Mouse (Mus musculus): ENCODE measurements around the gene Ywhag. TPM values are rescaled to one million over a fixed set of nuclear protein-coding genes. Genes with fewer than 3 reads are reported as not detected.

Gene Ywhag
- total RNA-seq, 1 experiment from 2014 or later, result 482 TPM

DNA sequence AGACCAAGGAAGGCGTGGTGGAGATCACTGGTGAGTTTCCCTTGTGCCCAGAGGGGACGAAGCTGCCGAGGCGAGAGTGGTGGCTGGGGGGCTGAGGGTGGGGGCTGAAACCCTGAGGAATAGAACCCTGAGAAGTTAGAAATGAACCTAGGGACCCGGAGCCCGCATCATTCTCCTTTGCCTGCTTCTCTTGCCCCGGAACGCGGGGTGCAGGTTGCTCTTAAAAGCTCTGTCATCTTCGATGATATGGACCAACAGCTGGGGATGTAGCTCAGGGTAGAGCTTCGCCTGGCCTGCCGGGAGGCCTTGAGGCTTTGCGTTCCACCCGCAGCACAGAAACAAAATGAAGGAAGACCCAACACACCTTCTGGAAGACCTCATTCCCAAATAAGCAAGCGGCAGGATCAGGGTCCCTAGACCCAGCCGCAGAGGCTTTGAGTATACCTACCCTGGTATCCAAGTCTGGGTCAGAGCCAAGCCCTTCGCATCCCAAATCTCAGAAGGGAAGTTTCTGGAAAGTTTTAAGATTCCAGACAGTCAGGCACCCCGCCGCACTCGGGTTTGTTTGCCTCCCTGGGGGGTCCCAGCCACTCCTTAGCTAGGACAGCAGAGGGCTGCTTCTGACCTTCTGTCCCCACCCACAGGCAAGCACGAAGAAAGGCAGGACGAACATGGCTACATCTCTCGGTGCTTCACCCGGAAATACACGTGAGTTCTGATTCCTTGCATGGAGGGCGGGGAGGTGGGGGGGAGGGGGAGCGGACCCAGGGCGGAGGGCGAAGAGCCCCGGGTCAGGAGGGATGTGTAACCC, 45.8 kb downstream of the Ywhag start:
- no peak for DNase-seq

DNA sequence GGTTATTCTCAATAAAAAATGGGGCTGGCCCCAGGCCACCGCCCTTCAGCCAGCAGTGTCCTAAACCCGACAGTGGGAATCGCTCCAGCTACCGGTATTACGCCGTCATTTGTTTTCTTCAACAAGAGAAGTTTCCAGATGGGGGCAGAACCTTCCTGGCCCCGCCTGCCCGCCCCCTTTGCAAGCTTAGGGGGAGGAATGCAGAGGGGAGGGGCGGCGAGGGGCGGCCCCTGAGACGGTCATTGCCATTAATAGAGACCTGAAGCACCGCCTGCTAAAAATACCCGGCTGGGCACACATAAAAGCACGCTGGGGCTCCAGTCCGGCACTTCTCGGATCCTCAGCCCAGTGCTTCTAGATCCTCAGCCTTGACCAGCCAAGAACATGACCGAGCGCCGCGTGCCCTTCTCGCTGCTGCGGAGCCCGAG, 46.7 kb downstream of the Ywhag start, which contains the start of gene Hspb1:
Gene Hspb1 (plus strand): TSS at position 245 of the 428 bp plus-strand sequence.
- peak; percentile 88 for DNase-seq

DNA sequence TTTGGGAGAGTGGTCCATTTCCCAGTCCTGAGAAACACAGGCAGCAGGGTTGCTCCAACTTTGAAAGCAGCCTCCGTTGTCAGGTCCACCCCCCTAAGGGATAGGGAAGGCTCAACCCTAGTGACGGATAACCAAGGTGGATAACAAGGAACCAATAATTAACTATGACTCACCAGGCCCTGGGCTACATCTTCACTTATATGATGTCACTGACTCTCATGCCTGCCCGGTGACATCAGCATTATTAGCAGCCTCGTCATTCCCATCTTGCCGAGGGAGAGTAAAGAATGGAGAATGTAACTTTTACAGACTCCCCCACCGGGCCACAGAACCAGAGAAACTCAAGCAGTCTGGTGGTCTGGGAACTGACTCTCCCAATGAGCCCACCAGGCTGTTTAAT, 49.8 kb downstream of the Ywhag start:
- no peak for DNase-seq

DNA sequence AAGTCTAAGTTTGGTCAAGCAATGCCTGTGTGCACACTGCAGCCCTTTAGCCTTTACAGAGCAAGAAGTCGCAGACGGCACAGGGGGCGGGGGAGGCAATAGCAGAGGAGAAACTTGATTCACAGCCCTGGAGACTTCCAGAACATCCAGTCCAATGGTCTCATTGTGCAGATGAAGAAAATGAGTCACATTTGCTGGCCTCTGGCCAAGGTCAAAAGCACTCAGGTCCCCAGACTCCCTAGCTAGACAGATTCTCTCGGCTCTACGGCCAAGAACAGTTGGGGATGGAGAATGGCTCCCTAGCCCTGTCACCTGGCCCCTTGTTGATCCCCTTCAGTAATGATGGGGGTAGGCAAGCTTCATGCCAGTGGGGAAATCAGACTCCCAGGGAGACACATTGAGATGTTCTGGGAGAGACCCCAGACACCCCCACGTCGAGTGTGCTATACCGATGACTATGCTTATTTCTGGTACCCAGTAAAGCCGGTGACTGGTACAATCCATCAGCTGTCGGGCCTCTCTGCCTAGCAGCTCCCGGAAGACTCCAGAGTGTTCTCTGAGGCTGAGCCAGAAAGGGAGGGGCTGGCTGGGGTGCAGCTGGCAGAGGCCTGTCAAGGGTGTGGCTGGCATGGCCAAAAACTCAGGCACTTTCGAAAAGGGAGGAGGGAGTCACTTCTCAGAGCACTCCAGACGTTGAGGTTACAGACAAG, 54.8 kb downstream of the Ywhag start:
- peak; percentile 93 for DNase-seq

DNA sequence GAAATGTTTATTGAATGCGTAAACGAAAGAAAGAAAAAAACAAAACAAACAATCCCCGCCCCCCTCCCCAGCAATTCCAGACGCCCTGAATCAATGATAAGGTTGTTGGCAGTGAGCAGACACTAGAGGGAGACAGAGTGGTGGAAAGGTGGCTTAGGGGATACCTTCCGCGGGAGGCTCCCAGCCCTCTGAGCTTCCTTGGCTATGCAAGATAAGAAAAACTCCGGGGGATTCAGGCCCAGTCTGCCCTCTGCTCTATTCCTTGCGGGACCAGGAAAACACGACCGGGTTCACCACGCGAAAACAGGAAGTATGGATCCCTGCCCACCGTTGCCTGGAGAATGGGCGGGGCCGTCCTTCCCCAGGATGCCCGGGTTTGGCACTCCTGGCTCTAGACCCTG, 56.6 kb downstream of the Ywhag start:
- DNase-seq, result peak; percentile 71

- DNase-seq, result peak; percentile 72
Measured at GRCm38 (mm10) chr5:135877180-135877579, 57.2 kb downstream of the Ywhag start.

DNA sequence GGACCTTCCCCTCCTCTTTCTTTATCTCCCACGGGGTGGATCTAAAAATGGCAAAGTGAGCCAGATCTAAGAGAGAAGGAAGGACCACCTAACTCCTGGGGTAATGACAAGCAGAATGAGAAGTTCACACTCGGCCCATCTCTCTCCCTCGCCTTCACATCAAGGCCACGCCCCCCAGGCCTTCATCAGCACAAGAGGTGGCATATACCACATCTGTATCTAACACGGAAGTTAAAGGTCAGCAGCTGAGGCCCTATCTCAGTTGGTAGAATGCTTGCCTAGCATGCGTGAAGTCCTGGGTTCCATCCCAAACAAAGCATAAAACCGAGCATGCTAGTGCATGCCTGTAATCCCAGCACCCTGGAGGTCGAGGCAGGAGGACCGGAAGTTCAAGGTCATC, 60.7 kb downstream of the Ywhag start:
- DNase-seq, result no peak

- DNase-seq, result no peak
Measured at GRCm38 (mm10) chr5:135872996-135873395, 61.4 kb downstream of the Ywhag start.

GRCm38 (mm10) chr5:135870505-135870904, 63.9 kb downstream of the Ywhag start:
- no peak for DNase-seq

GRCm38 (mm10) chr5:135869661-135870423, 64.6 kb downstream of the Ywhag start:
- DNase-seq, result no peak

GRCm38 (mm10) chr5:135868653-135869052, 65.8 kb downstream of the Ywhag start:
- DNase-seq, result no peak

DNA sequence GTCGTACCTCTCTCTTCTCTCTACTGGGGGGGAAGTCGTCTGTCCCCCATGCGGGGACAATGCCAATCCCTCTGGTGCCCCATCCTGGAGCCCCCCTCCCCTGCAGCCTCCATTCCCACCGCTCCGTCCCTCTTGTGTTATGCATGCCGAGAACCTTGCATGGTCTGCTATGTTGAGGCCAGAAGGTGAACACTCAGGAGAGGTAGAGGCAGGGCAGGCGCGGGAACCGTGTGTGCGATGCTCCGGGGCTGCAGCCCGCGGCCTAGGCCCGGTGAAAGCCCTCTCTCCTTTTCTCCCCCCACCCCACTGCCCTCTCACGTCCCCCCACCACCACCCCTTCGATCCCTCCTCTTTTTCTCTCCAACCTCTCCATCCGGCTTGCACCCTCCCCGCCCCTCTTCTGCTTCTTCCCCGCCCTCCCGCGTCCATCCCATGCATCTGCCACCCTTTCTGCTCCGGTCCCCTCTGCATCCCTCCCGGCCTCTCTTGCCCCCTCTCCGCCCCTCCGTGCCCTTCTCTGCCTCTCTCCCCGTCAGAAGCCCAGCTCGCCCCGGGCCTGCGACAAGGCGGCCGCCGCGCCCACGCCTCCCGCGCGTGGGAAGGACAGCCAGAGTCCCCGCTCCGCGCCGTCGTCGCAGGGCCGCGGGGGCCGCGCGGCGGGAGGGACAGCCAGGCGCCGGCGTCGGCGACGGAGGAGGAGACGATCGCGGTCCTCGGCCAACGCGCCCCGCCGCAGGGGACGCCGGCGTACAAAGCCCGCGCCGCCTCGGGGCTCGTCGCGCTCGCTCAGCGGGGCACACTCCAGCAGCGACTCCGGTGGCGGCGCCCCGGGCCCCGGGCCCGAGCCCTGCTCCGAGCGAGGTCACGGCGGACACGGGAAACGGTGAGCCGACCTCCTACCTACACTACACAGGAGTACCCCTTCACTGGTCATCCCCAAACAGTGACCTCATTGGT, 66.5 kb downstream of the Ywhag start:
- DNase-seq, result peak; percentile 52

- DNase-seq, result no peak
Measured at GRCm38 (mm10) chr5:135866662-135867061, 67.8 kb downstream of the Ywhag start.

Other genes with a start within 250 kb of the Ywhag start
- gene Tmem120a, start 190.2 kb downstream of the Ywhag start, total RNA-seq (2021), result 26.8 and 45.4 TPM in 2 replicates
- gene Styxl1, start 156.2 kb downstream of the Ywhag start, total RNA-seq (2021), result 0.30 and 0.37 TPM in 2 replicates
- 957 and 984 TPM in 2 replicates for gene Mdh2, start 156.1 kb downstream of the Ywhag start, total RNA-seq (2021)
- 2.7 and 4.3 TPM in 2 replicates for gene Srrm3, start 127.7 kb downstream of the Ywhag start, total RNA-seq (2021)
- gene Hspb1, start 46.7 kb downstream of the Ywhag start, total RNA-seq (2021), result 64.7 and 97.7 TPM in 2 replicates
- gene Ssc4d, start 39.9 kb upstream of the Ywhag start, total RNA-seq (2021), result 2.1 and 3.1 TPM in 2 replicates
- not detected in 2 replicates for gene Zp3, start 45.5 kb upstream of the Ywhag start, total RNA-seq (2021)
- 15.4 and 15.5 TPM in 2 replicates for gene Dtx2, start 60.2 kb upstream of the Ywhag start, total RNA-seq (2021)
- 8.2 and 11.7 TPM in 2 replicates for gene Upk3b, start 103.9 kb upstream of the Ywhag start, total RNA-seq (2021)
- not detected in 2 replicates for gene Upk3bl, start 119.9 kb upstream of the Ywhag start, total RNA-seq (2021)
- gene Rasa4, start 149.3 kb upstream of the Ywhag start, total RNA-seq (2021), result 9.1 and 13.8 TPM in 2 replicates
- gene Polr2j, start 182.0 kb upstream of the Ywhag start, total RNA-seq (2021), result 82.7 and 86.4 TPM in 2 replicates
- 11.2 and 15.5 TPM in 2 replicates for gene Lrwd1, start 201.5 kb upstream of the Ywhag start, total RNA-seq (2021)
- 7.2 and 9.8 TPM in 2 replicates for gene Alkbh4, start 201.5 kb upstream of the Ywhag start, total RNA-seq (2021)
- 2.6 and 12.4 TPM in 2 replicates for gene Orai2, start 236.1 kb upstream of the Ywhag start, total RNA-seq (2021)